9 mouse cellular contexts compared by ENCODE assay signal in the genomic region with DNA sequence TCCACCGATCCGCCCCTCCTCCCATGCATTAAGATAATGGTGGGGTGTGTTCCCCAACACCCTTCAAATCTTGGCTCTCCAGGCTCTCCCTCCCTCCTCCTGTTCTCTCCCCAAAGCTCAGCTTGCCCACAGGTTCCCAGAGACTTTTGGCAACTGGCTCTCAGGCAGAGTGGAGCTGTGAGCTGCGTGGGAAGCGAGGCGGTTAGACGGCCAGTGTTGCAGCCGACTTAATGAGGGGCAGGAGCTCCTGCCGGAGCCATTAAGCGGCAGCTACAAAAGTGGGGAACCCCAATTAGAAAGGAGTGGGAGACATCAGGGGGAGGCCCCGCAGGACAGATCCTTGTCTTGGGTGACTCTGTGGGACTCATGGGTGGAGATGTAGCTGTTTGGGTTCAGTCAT.
DNase-seq lines count a peak whose midpoint lies in the region; ATAC-seq lines count a peak whose summit lies in the region.
"Had no signal": no experiment of that assay in that cellular context is flagged by ENCODE, and none has a peak within 500 bp of the region (broad histone marks: within the 10 kb centered on the region; RNA-seq: fewer than 3 reads in every experiment).

No protein-coding gene starts in this region.

- H3K27ac ChIP-seq in limb, embryonic 13.5 days: no peak overlapping the region

- WGBS in limb, embryonic 13.5 days: 7% methylated on average over 10 of the region's 10 CpGs

- H3K4me2 ChIP-seq in limb, embryonic 13.5 days (replicated peaks): peak overlapping the region; percentile 48

- ATAC-seq in limb, embryonic 13.5 days (ENCODE audit: low FRiP score, low read depth): no peak

- peaks cover 32% of the 10 kb centered on the region for H3K4me1 ChIP-seq in limb, embryonic 13.5 days

- H3K9me3 ChIP-seq in limb, embryonic 13.5 days: no peaks in the 10 kb centered on the region

- H3K9ac ChIP-seq in limb, embryonic 13.5 days: 0 out of 2 replicates have a peak overlapping the region, but pooled peaks have one; percentile 35

- peak; percentile 92 for DNase-seq in heart, adult 11 months
- DNase-seq in heart, adult 8-10 months (ENCODE audit: low spot score): no peak
- peak; percentile 7 for DNase-seq in urinary bladder, postnatal 14 days (ENCODE audit: low spot score)
- DNase-seq in urinary bladder, adult 18-20 months (ENCODE audit: low spot score in 2 of 2): no peak
- peak; percentile 47 for DNase-seq in right cerebral cortex, postnatal 25 days
- no peak for DNase-seq in cerebellum, postnatal 14 days
- no peak for DNase-seq in adrenal gland, postnatal 10 days

- no peaks in the 10 kb centered on the region for H3K36me3 ChIP-seq in limb, embryonic 13.5 days

- H3K27me3 ChIP-seq in limb, embryonic 13.5 days: peaks cover 39% of the 10 kb centered on the region
- H3K27me3 ChIP-seq: CH12.LX had no signal

- peak overlapping the region; percentile 15; the same call in 1 of the 2 replicates for H3K4me3 ChIP-seq in limb, embryonic 13.5 days

Comparison
In these comparisons a context has a peak if more than half of its experiments do, and no peak if none do; other contexts are left out.
1. DNase-seq: peak in heart, adult 11 months (single experiment), urinary bladder, postnatal 14 days (single experiment) and right cerebral cortex, postnatal 25 days (single experiment); none in heart, adult 8-10 months (single experiment), urinary bladder, adult 18-20 months (0 of 2), cerebellum, postnatal 14 days (0 of 2) and adrenal gland, postnatal 10 days (single experiment).